Mouse (Mus musculus) testis, adult 10 weeks (tissue): Measurements from ENCODE around the gene Gm17174. TPM values are rescaled to one million over a fixed set of nuclear protein-coding genes. Genes with fewer than 3 reads are reported as not detected.

Source experiments
- polyA plus RNA-seq: library from polyadenylated mRNA; stranded (reverse); fragments of 350-450 nt; fragmentation: Illumina TruSeq; extraction: RNeasy Lipid Tissue Mini Kit (QIAGEN cat#74804); gene quantifications from one replicate; pipeline ENCODE4 v1.2.3, GENCODE M21; 2014; ENCODE audit warnings: low read depth, low replicate concordance

The Gm17174 gene
- polyA plus RNA-seq: 7.3 TPM

DNA sequence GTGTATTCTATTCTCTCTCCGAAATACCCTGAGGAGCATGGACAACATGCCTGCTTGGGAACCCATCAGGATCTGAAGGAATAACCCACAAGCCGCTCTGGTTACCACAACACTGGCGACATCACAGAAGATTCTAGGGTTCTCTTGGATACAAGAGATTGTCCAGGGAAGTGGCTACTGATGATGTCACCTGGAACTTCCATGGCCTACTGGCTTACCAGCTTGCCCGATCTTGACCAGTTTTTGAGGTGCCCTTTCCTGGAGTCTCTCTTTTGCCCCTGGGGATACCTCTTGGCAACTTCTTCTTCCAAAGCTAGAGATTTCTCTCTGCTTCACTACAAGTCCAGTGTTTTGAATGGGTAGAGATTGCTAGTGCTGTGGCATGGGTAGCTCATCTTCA, at the start of gene Gm17174:
TSS of gene Gm17174 (minus strand) at position 101 of the 400 bp plus-strand sequence.

DNA sequence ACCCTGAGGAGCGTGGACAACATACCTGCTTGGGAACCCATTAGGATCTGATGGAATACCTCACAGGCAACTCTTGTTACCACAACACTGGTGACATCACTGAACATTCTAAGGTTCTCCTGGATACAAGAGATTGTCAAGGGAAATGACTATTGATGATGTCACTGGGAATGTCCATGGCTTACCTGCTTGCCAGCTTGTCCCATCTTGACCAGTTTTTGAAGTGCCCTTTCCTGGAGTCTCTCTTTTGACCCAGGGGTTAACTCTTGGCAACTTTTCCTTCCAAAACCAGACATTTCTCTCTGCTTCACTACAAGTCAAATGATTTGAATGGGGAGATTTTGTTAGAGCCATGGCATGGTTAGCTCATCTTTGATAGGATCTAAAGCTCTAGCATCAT, 43.6 kb upstream of the Gm17174 start, which contains the start of gene Gm4181:
TSS of gene Gm4181 (minus strand) at position 101 of the 400 bp plus-strand sequence.

DNA sequence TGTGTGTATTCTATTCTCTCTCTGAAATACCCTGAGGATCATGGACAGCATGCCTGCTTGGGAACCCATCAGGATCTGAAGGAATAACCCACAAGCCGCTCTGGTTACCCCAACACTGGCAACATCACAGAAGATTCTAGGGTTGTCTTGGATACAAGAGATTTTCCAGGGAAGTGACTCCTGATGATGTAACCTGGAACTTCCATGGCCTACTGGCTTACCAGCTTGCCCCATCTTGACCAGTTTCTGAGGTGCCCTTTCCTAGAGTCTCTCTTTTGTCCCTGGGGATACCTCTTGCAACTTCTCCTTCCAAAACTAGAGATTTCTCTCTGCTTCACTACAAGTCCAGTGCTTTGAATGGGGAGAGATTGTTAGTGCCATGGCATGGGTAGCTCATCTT, 19.3 kb upstream of the Gm17174 start, which contains the start of gene Gm17078:
TSS of gene Gm17078 (minus strand) at position 101 of the 400 bp plus-strand sequence.

DNA sequence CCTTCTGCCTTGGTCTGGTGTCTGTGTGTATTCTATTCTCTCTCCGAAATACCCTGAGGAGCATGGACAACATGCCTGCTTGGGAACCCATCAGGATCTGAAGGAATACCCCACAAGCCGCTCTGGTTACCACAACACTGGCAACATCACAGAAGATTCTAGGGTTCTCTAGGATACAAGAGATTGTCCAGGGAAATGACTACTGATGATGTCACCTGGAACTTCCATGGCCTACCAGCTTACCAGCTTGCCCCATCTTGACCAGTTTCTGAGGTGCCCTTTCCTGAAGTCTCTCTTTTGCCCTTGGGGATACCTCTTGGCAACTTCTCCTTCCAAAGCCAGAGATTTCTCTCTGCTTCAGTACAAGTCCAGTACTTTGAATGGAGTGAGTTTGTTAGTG, 18.0 kb downstream of the Gm17174 start, which contains the start of gene Gm17175:
TSS of gene Gm17175 (minus strand) at position 101 of the 400 bp plus-strand sequence.

DNA sequence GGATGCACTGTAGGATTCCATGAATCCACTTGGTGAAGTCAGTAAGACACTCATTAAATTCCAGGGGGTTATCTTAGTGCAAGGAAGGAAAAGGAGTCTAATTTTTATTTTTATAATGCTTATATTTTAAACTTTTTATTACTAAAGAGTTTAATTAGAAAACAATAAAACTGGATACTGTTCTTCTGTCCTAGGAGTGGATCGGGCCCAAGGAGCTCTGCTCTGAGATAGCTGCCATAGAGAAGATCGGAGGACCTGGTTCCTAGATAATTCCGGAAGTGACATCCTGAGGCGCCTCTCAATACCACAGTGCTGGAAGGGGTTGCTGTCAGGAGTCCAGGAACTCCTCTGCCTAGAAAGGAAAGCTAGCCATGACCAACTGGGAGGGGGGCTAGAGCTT, 39.4 kb downstream of the Gm17174 start, which contains the start of gene Gm5622:
TSS of gene Gm5622 (plus strand) at position 301 of the 400 bp plus-strand sequence.

Other genes with a start within 250 kb of the Gm17174 start
- gene Gm7247, start 230.4 kb downstream of the Gm17174 start, polyA plus RNA-seq: not detected
- gene Vmn2r88, start 181.3 kb downstream of the Gm17174 start, polyA plus RNA-seq: 0.98 TPM
- gene Vmn2r89, start 140.3 kb downstream of the Gm17174 start, polyA plus RNA-seq: 0.03 TPM
- gene Gm5622, start 39.3 kb downstream of the Gm17174 start, polyA plus RNA-seq: 12.6 TPM
- 1.7 TPM for gene Gm17175, start 18.1 kb downstream of the Gm17174 start, polyA plus RNA-seq
- gene Gm17078, start 19.2 kb upstream of the Gm17174 start, polyA plus RNA-seq: 0.90 TPM
- 113 TPM for gene Gm4181, start 43.5 kb upstream of the Gm17174 start, polyA plus RNA-seq
- gene Gm17079, start 103.3 kb upstream of the Gm17174 start, polyA plus RNA-seq: 4.2 TPM
- 207 TPM for gene Gm5800, start 125.0 kb upstream of the Gm17174 start, polyA plus RNA-seq
- gene Ang4, start 181.5 kb upstream of the Gm17174 start, polyA plus RNA-seq: 0.34 TPM
- 6.6 TPM for gene AY358078, start 207.9 kb upstream of the Gm17174 start, polyA plus RNA-seq